Mouse (Mus musculus) lung, adult 2 months (tissue): ENCODE data around the gene Anp32e. TPM values are rescaled to one million over a fixed set of nuclear protein-coding genes. Genes with fewer than 3 reads are reported as not detected.

Source experiments
- DNase-seq: peaks from one replicate; pipeline ENCODE4 v3.0.0; 2022
- H3K4me1 ChIP-seq: fragments of 200-500 bp; 2 replicates; pipeline ENCODE4 v1.6.1; 2011; ENCODE audit warnings: low read length; ENCODE audit not compliant: control insufficient read depth, insufficient read depth
- H3K4me3 ChIP-seq: fragments of 200-500 bp; replicated peaks from 2 replicates; pipeline ENCODE3; 2011; ENCODE audit warnings: low read depth, mild to moderate bottlenecking, control low read depth, low read length; ENCODE audit errors: extremely low read depth
- CTCF ChIP-seq: fragments of 200-500 bp; IDR thresholded peaks from 2 replicates; pipeline ENCODE4 v1.5.1; 2011; ENCODE audit warnings: mild to moderate bottlenecking, low read length, control low read depth; ENCODE audit not compliant: insufficient read depth
- POLR2A ChIP-seq: fragments of 200-500 bp; IDR thresholded peaks from 2 replicates; pipeline ENCODE4 v1.6.1; 2011; ENCODE audit warnings: low read depth, mild to moderate bottlenecking, control low read depth, low read length, borderline replicate concordance; ENCODE audit errors: extremely low read depth
- WGBS: fragments of 180-500 bp; shearing (Covaris S2); methylation state at CpG from one replicate; pipeline ENCODE4 v1.1.7; 2018; 5-methylcytosine and 5-hydroxymethylcytosine counted together
- polyA plus RNA-seq: library from polyadenylated mRNA; depleted of rRNA; stranded (reverse); fragments of >200 nt; gene quantifications from 2 replicates; pipeline ENCODE4 v1.2.3, GENCODE M21; 2012

The Anp32e gene
- polyA plus RNA-seq, 1 experiment: 17.4 TPM

DNA sequence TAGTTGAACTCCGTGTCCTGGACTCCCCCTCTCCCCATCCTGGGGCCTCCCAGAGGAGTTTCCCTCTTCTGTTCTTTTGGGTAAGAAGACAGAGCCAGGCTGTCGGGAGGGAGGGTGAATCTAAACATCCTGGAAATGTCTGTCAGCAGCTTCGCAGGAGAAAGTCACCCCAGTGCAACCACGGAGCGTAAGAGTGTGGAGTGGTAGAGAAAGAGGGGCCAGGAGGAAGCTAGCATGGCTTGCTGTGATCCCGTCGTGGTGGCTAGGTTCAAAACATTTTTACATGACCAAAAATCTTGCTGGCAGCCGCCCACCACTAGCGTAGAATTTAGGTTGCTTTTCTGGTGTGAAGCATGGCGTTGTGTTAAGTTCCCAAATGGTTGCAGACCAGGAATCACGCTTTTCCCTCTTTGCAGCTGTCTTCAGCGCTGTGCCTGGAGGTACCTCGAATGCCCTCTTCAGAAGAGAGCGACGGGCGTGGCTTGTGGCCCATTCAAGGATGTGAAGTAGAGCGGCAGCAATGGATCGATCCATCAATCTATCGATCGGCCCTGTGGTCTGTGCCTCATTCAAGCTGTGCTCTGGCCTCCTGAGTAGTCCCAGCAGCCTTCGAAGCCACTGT lies 57.1 kb downstream of the Anp32e start:
- peak; percentile 33 for DNase-seq
- WGBS: 10% methylated on average over 21 of the region's 21 CpGs
- TF ChIP-seq CTCF: no peak
- peak; percentile 46; the same call in 1 of the 2 replicates for TF ChIP-seq POLR2A
- Histone ChIP-seq H3K4me3 (no peak overlapping the region), H3K4me1 (peaks cover 17% of the 10 kb centered on the region; the same call in 1 of the 2 replicates)

GRCm38 (mm10) chr3:95986984-95987383 lies 57.9 kb downstream of the Anp32e start:
- no peak overlapping the region for H3K4me3 ChIP-seq
- peaks cover 17% of the 10 kb centered on the region; the same call in 1 of the 2 replicates for H3K4me1 ChIP-seq
- no peak for DNase-seq
- WGBS: 62% methylated on average over 4 of the region's 4 CpGs
- TF ChIP-seq CTCF (no peak), POLR2A (no peak)

GRCm38 (mm10) chr3:95987386-95988110 lies 58.5 kb downstream of the Anp32e start:
- 57% methylated on average over 6 of the region's 6 CpGs for WGBS
- TF ChIP-seq CTCF (no peak), POLR2A (no peak)
- DNase-seq: no peak

GRCm38 (mm10) chr3:95988138-95988537 lies 59.1 kb downstream of the Anp32e start:
- WGBS: 96% methylated on average over 1 of the region's 1 CpGs
- TF ChIP-seq CTCF (no peak), POLR2A (no peak)
- H3K4me1 ChIP-seq: peaks cover 17% of the 10 kb centered on the region; the same call in 1 of the 2 replicates
- H3K4me3 ChIP-seq: no peak overlapping the region
- no peak for DNase-seq

More at GRCm38 (mm10) chr3:95987386-95988110, 58.5 kb downstream of the Anp32e start:
- Histone ChIP-seq H3K4me3 (no peak overlapping the region), H3K4me1 (peaks cover 17% of the 10 kb centered on the region; the same call in 1 of the 2 replicates)

GRCm38 (mm10) chr3:95988969-95989368 lies 59.9 kb downstream of the Anp32e start:
- no peak for TF ChIP-seq CTCF
- TF ChIP-seq POLR2A: no peak
- DNase-seq: no peak
- WGBS: 42% methylated on average over 10 of the region's 10 CpGs
- Histone ChIP-seq H3K4me3 (no peak overlapping the region), H3K4me1 (peaks cover 20% of the 10 kb centered on the region)

DNA sequence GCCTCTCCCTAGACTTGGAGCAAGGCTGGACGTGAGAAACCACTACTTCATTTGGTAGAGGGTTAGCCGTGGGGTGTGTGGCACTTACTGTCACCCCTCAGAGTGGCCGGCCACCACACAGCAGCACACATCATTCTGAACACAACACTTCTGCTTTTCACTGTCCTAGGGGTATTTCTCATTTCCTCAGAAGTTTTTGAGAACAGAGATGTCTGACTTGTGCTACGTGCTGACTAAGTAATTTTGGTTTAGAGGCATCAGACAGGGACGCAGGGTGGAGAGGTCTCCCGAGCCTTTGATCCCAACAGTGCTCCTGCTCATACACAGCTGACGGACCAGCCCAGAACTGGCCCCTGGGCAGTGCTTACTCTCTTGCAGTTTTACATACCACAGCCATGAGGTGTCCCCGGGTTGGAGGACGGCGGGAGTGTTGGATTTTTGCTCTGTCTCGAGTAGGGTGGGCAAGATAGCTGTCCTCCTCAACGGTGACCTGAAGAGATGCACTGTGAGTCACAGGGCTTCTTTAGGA lies 61.4 kb downstream of the Anp32e start:
- TF ChIP-seq CTCF (no peak), POLR2A (no peak)
- H3K4me1 ChIP-seq: peaks cover 18% of the 10 kb centered on the region
- no peak overlapping the region for H3K4me3 ChIP-seq
- 61% methylated on average over 12 of the region's 12 CpGs for WGBS
- DNase-seq: no peak

DNA sequence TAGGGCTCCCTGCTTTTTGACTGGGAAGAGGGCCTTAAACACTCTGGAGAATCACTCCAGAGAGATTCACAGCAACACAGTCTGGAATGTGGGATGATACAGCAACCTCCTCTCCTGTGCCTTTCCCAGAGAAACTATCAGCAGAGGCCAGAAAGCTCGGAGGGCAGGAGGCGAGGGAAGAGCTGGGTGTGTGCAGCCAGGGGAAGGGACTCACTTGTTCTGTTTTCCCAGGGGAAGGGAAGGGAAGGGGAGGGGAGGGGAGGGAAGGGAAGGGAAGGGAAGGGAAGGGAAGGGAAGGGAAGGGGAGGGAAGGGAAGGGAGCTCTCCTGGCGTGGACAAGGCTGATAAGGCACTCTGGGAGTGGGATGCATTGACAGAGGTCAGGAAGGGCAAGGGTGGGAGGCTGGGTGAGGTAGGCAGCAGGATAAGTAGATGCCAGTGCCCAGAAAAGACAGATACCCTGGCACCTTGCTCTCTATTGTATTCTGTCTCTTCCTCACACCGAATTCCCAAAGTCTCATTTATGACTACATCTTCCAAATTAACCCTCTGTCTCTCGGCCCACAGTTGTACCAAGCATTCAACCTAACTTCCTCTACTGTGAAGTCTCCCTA lies 64.1 kb downstream of the Anp32e start:
- no peak for DNase-seq
- WGBS: 35% methylated on average over 5 of the region's 5 CpGs
- Histone ChIP-seq H3K4me1 (peaks cover 8% of the 10 kb centered on the region; the same call in 1 of the 2 replicates), H3K4me3 (peak overlapping the region; percentile 56)
- TF ChIP-seq POLR2A (no peak; the same call in 1 of the 2 replicates), CTCF (no peak)

DNA sequence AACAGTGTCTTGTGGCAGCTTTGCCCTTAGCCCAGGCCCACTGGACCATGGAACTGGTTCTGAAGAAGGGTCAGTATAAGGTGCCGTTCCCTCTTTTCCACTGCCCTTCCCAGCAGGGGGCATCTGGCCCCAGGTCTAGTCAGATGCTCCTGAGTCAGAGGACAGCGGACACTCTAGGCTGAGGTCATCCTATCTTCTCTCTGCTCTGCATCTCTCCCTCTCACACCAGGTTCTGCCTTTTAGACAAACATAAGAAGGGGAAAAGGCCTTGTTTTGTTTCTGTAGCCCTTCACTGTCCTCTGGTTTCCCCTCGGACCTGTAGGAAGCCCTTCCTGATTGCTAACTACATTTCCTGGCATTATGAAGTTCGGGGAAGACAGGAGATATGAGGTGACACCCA lies 64.8 kb downstream of the Anp32e start:
- DNase-seq: peak; percentile 31
- WGBS: 27% methylated on average over 4 of the region's 4 CpGs
- H3K4me1 ChIP-seq: peaks cover 8% of the 10 kb centered on the region; the same call in 1 of the 2 replicates

GRCm38 (mm10) chr3:95994381-95994846 lies 65.4 kb downstream of the Anp32e start:
- H3K4me1 ChIP-seq: peaks cover 4% of the 10 kb centered on the region; the same call in 1 of the 2 replicates
- DNase-seq: no peak
- H3K4me3 ChIP-seq: peak overlapping the region; percentile 62
- peak; percentile 23; the same call in 1 of the 2 replicates for TF ChIP-seq POLR2A
- TF ChIP-seq CTCF: no peak
- 21% methylated on average over 6 of the region's 6 CpGs for WGBS

More for the DNA sequence above, 64.8 kb downstream of the Anp32e start:
- peak overlapping the region; percentile 56 for H3K4me3 ChIP-seq
- TF ChIP-seq CTCF: 0 out of 2 replicates have a peak, but pooled peaks have one; percentile 7
- no peak for TF ChIP-seq POLR2A
